8 mouse cellular contexts compared by ENCODE assay signal in the genomic region with DNA sequence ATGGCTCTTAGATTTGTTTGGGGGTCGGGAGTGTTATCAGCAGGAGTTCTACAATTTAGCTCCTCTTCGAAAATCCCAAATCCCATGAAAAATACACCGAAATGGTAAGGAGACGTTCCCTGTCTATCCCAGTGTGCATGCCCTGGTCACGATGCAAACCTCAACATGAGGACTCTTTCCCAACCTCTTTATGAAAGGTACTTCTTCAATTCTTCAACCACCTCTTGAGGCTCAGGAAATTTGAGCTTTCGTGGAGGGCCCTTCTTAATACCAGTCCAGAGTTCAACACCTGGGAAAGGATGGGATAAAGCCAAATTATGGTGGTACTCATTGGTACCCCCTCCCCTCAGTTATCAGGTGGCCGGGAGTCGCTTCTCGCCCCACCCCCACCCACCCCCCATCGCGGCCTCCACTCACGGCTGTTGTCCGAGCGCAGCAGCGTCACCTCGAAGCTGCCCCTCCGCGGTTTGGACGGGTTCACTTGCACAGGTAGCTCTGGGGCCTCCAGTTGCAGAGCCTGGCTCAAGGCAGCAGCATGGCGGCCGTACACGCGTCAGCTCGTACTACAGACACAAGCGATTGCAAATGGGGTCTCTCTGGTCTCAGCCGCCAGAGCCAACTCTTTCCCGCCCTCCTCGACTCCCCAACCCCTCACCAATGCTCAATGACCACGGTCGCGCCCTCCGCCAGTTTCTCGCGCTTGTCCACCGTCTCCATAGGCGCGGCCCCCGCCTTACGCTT. TPM values are rescaled to one million over a fixed set of nuclear protein-coding genes. Genes with fewer than 3 reads are reported as not detected.
DNase-seq lines count a peak whose midpoint lies in the region; ATAC-seq and TF ChIP-seq lines count a peak whose summit lies in the region.

No protein-coding gene starts in this region.

- peak overlapping the region; percentile 35 for H3K27ac ChIP-seq in cerebellum, adult 2 months (ENCODE audit: insufficient read depth, low read length)
- peak overlapping the region; percentile 92 for H3K27ac ChIP-seq in hindbrain, postnatal 0 days
- peak overlapping the region; percentile 93 for H3K27ac ChIP-seq in lung, embryonic 16.5 days (ENCODE audit: low read length)
- H3K27ac ChIP-seq in stomach, embryonic 14.5 days (ENCODE audit: low read length): peak overlapping the region; percentile 86

- no peak for TF ChIP-seq CTCF in cerebellum, adult 2 months (IDR thresholded peaks at IDR 0.05; ENCODE audit: borderline replicate concordance, insufficient read depth, low read depth, low read length)
- TF ChIP-seq CTCF in hindbrain, postnatal 0 days (IDR thresholded peaks at IDR 0.05; ENCODE audit: low read depth): no peak

- no peak for TF ChIP-seq POLR2A in cerebellum, adult 2 months (IDR thresholded peaks at IDR 0.05; ENCODE audit: borderline replicate concordance, insufficient read depth, low read length)

- H3K4me2 ChIP-seq in hindbrain, postnatal 0 days (ENCODE audit: low read depth, low read length): peak overlapping the region; percentile 70
- H3K4me2 ChIP-seq in lung, embryonic 16.5 days (ENCODE audit: low read depth, low read length): peak overlapping the region; percentile 81
- H3K4me2 ChIP-seq in stomach, embryonic 14.5 days (replicated peaks; ENCODE audit: low read depth, low read length): peak overlapping the region; percentile 83

- WGBS in cerebellum, adult 2 months: 1% methylated on average over 39 of the region's 39 CpGs
- 3% methylated on average over 38 of the region's 39 CpGs for WGBS in hindbrain, postnatal 0 days
- WGBS in lung, embryonic 16.5 days: 1% methylated on average over 39 of the region's 39 CpGs
- 3% methylated on average over 39 of the region's 39 CpGs for WGBS in stomach, embryonic 14.5 days

- no peaks in the 10 kb centered on the region for H3K27me3 ChIP-seq in cerebellum, adult 2 months (ENCODE audit: control insufficient read depth, insufficient read depth, low read length)
- no peaks in the 10 kb centered on the region for H3K27me3 ChIP-seq in hindbrain, postnatal 0 days (ENCODE audit: insufficient read depth, low read length)
- H3K27me3 ChIP-seq in lung, embryonic 16.5 days (ENCODE audit: control insufficient read depth, insufficient read depth, low read depth, low read length): no peaks in the 10 kb centered on the region
- no peaks in the 10 kb centered on the region for H3K27me3 ChIP-seq in stomach, embryonic 14.5 days (ENCODE audit: control insufficient read depth, insufficient read depth, low read length)

- H3K4me1 ChIP-seq in cerebellum, adult 2 months (ENCODE audit: control insufficient read depth, insufficient read depth, low read length): peaks cover 2% of the 10 kb centered on the region; the same call in 1 of the 2 replicates
- no peaks in the 10 kb centered on the region for H3K4me1 ChIP-seq in hindbrain, postnatal 0 days (ENCODE audit: insufficient read depth, low read length)
- H3K4me1 ChIP-seq in lung, embryonic 16.5 days (replicated peaks; ENCODE audit: control insufficient read depth, insufficient read depth, low read length): peaks cover 9% of the 10 kb centered on the region
- peaks cover 6% of the 10 kb centered on the region; the same call in 1 of the 2 replicates for H3K4me1 ChIP-seq in stomach, embryonic 14.5 days (ENCODE audit: control insufficient read depth, insufficient read depth, low read length)

- peak; percentile 84 for ATAC-seq in hindbrain, postnatal 0 days
- peak; percentile 70 for ATAC-seq in lung, embryonic 16.5 days (ENCODE audit: low read depth)
- ATAC-seq in stomach, embryonic 14.5 days (ENCODE audit: insufficient number of reproducible peaks, insufficient read depth, low FRiP score, low read depth): peak; percentile 73

- peaks cover 17% of the 10 kb centered on the region; the same call in 1 of the 2 replicates for H3K36me3 ChIP-seq in hindbrain, postnatal 0 days (ENCODE audit: insufficient read depth, low read length)
- H3K36me3 ChIP-seq in lung, embryonic 16.5 days (ENCODE audit: control insufficient read depth, insufficient read depth, low read length): peaks cover 16% of the 10 kb centered on the region
- peaks cover 19% of the 10 kb centered on the region; the same call in 1 of the 2 replicates for H3K36me3 ChIP-seq in stomach, embryonic 14.5 days (ENCODE audit: control insufficient read depth, insufficient read depth, low read length)

- peak overlapping the region; percentile 76 for H3K9ac ChIP-seq in hindbrain, postnatal 0 days (replicated peaks; ENCODE audit: low read length)
- H3K9ac ChIP-seq in lung, embryonic 16.5 days (ENCODE audit: low read length): peak overlapping the region; percentile 95
- H3K9ac ChIP-seq in stomach, embryonic 14.5 days (replicated peaks; ENCODE audit: low read depth, low read length): peak overlapping the region; percentile 73

- H3K4me3 ChIP-seq in cerebellum, adult 2 months (replicated peaks; ENCODE audit: insufficient read depth, low read depth, low read length): peak overlapping the region; percentile 90
- peak overlapping the region; percentile 73 for H3K4me3 ChIP-seq in hindbrain, postnatal 0 days (ENCODE audit: low read length)
- peak overlapping the region; percentile 77 for H3K4me3 ChIP-seq in lung, embryonic 16.5 days (ENCODE audit: low read length)
- peak overlapping the region; percentile 63 for H3K4me3 ChIP-seq in stomach, embryonic 14.5 days (ENCODE audit: low read depth, low read length)

- peak in 1 of 2 experiments; percentile 59 for DNase-seq in cerebellum, adult 2 months
- no peak for DNase-seq in cerebellum, adult 9-11 months
- DNase-seq in 416B (ENCODE audit: low read depth): peak; percentile 62
- peak; percentile 23 for DNase-seq in embryo, embryonic 11.5 days (ENCODE audit: low read depth, low spot score)
- DNase-seq in hindbrain, postnatal 0 days (ENCODE audit: low spot score): peak; percentile 67
- no peak for DNase-seq in thymus, postnatal 4 days

- H3K9me3 ChIP-seq in hindbrain, postnatal 0 days (ENCODE audit: low read length): no peaks in the 10 kb centered on the region
- H3K9me3 ChIP-seq in lung, embryonic 16.5 days (ENCODE audit: control insufficient read depth, low read length): no peaks in the 10 kb centered on the region
- H3K9me3 ChIP-seq in stomach, embryonic 14.5 days (ENCODE audit: control insufficient read depth, low read depth, low read length): no peaks in the 10 kb centered on the region

RNA-seq across cellular contexts. Expression of gene Selenoh, which starts 0.6 kb away (rescaled TPM):
- polyA plus RNA-seq in cerebellum, adult 2 months (2012; rRNA removed): 67.4 TPM in 2 replicates
- total RNA-seq in hindbrain, postnatal 0 days (2014; rRNA removed): 271 and 302 TPM in 2 replicates
- polyA plus RNA-seq in hindbrain, postnatal 0 days (2015; fragmentation: Nextera tagmentation; extraction: Ambion mirVana): 247 and 248 TPM in 2 replicates
- 315 and 316 TPM in 2 replicates for polyA plus RNA-seq in lung, embryonic 16.5 days (2015; fragmentation: Nextera tagmentation; extraction: Ambion mirVana)
- 262 and 316 TPM in 2 replicates for polyA plus RNA-seq in stomach, embryonic 14.5 days (2014; fragmentation: Nextera tagmentation; extraction: Ambion mirVana)

RNA-seq across cellular contexts. Expression of gene Gm28635, which starts 7.8 kb away (rescaled TPM):
- polyA plus RNA-seq in cerebellum, adult 2 months (2012; rRNA removed): 0.13 TPM in 1 of 2 replicates, not detected in the other
- total RNA-seq in hindbrain, postnatal 0 days (2014; rRNA removed): not detected in 2 replicates
- not detected in 2 replicates for polyA plus RNA-seq in hindbrain, postnatal 0 days (2015; fragmentation: Nextera tagmentation; extraction: Ambion mirVana)
- polyA plus RNA-seq in lung, embryonic 16.5 days (2015; fragmentation: Nextera tagmentation; extraction: Ambion mirVana): not detected in 2 replicates
- not detected in 2 replicates for polyA plus RNA-seq in stomach, embryonic 14.5 days (2014; fragmentation: Nextera tagmentation; extraction: Ambion mirVana)

RNA-seq across cellular contexts. Expression of gene Med19, which starts 8.2 kb away (rescaled TPM):
- polyA plus RNA-seq in cerebellum, adult 2 months (2012; rRNA removed): 30.6 and 31.0 TPM in 2 replicates
- total RNA-seq in hindbrain, postnatal 0 days (2014; rRNA removed): 31.4 and 31.6 TPM in 2 replicates
- 47.4 and 47.5 TPM in 2 replicates for polyA plus RNA-seq in hindbrain, postnatal 0 days (2015; fragmentation: Nextera tagmentation; extraction: Ambion mirVana)
- polyA plus RNA-seq in lung, embryonic 16.5 days (2015; fragmentation: Nextera tagmentation; extraction: Ambion mirVana): 34.6 and 38.0 TPM in 2 replicates
- 38.3 and 38.6 TPM in 2 replicates for polyA plus RNA-seq in stomach, embryonic 14.5 days (2014; fragmentation: Nextera tagmentation; extraction: Ambion mirVana)

RNA-seq across cellular contexts. Expression of gene Tmx2, which starts 8.9 kb away (rescaled TPM):
- 450 and 454 TPM in 2 replicates for polyA plus RNA-seq in cerebellum, adult 2 months (2012; rRNA removed)
- total RNA-seq in hindbrain, postnatal 0 days (2014; rRNA removed): 133 and 150 TPM in 2 replicates
- 342 and 347 TPM in 2 replicates for polyA plus RNA-seq in hindbrain, postnatal 0 days (2015; fragmentation: Nextera tagmentation; extraction: Ambion mirVana)
- 115 and 117 TPM in 2 replicates for polyA plus RNA-seq in lung, embryonic 16.5 days (2015; fragmentation: Nextera tagmentation; extraction: Ambion mirVana)
- polyA plus RNA-seq in stomach, embryonic 14.5 days (2014; fragmentation: Nextera tagmentation; extraction: Ambion mirVana): 119 and 130 TPM in 2 replicates

RNA-seq across cellular contexts. Expression of gene Btbd18, which starts 11.1 kb away (rescaled TPM):
- not detected in 2 replicates for polyA plus RNA-seq in cerebellum, adult 2 months (2012; rRNA removed)
- not detected in 2 replicates for total RNA-seq in hindbrain, postnatal 0 days (2014; rRNA removed)
- polyA plus RNA-seq in hindbrain, postnatal 0 days (2015; fragmentation: Nextera tagmentation; extraction: Ambion mirVana): 0.50 and 0.68 TPM in 2 replicates
- 0.18 and 0.35 TPM in 2 replicates for polyA plus RNA-seq in lung, embryonic 16.5 days (2015; fragmentation: Nextera tagmentation; extraction: Ambion mirVana)
- polyA plus RNA-seq in stomach, embryonic 14.5 days (2014; fragmentation: Nextera tagmentation; extraction: Ambion mirVana): 0.39 and 0.45 TPM in 2 replicates

Comparison
In these comparisons a context has a peak if more than half of its experiments do, and no peak if none do; other contexts are left out.
1. DNase-seq: peak in 416B (single experiment), embryo, embryonic 11.5 days (single experiment) and hindbrain, postnatal 0 days (single experiment); none in cerebellum, adult 9-11 months (single experiment) and thymus, postnatal 4 days (single experiment).
2. H3K27ac ChIP-seq: peak in every context shown above with its lines; median percentile 93 in lung, embryonic 16.5 days; 92 in hindbrain, postnatal 0 days; 86 in stomach, embryonic 14.5 days; 35 in cerebellum, adult 2 months.
3. Peak in every context shown above with its lines, with median percentiles within 50 percentile points of each other: H3K4me3 ChIP-seq, ATAC-seq, H3K4me2 ChIP-seq and H3K9ac ChIP-seq.